Mouse (Mus musculus) embryonic fibroblast, embryonic 13.5 days (primary cell): Measurements from ENCODE around the gene Gan.

Experiments
- CTCF ChIP-seq: IDR thresholded peaks from 2 replicates; pipeline ENCODE4 v1.5.1; 2011; ENCODE audit warnings: mild to moderate bottlenecking, control low read depth, low read length, moderate library complexity, borderline replicate concordance; ENCODE audit not compliant: insufficient read depth
- POLR2A ChIP-seq: IDR thresholded peaks from 2 replicates; pipeline ENCODE4 v1.6.1; 2011; ENCODE audit warnings: low read depth, mild to moderate bottlenecking, control low read depth, low read length, moderate library complexity

- TF ChIP-seq CTCF = no peak
- TF ChIP-seq POLR2A = no peak
These were observed 104.8 kb downstream of the Gan start for GRCm38 (mm10) chr8:117262685-117263084.
